Mouse (Mus musculus): ENCODE measurements at regions not wholly inside any gene's neighbourhood (a gene's known extent, or its start where the extent isn't known, plus 50 kb on each side); places are given as distances from the start of the nearest gene placed in this dataset.

DNA sequence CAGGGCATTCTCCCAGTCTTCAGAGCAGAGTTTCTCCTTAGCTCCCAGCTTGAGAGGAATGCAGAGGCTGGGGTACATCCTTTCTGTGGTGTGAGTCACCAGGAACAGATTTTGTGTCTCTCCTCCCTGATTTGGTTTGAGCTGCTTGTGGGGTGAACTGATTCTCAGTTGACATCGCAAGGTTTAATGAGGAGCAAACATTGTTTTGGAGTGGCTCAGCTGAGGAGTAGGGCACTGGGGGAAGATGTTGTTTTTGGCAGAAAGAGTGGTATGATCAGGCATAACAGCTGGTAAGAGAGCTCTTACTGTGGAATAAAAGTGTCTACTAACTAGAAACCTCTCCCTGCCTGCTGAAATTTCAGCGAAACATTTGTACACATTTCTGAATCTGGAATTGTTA, 519.4 kb upstream of the Fam241a start:
- in situ Hi-C loops (cut with MseI, MboI), result no loop called here

DNA sequence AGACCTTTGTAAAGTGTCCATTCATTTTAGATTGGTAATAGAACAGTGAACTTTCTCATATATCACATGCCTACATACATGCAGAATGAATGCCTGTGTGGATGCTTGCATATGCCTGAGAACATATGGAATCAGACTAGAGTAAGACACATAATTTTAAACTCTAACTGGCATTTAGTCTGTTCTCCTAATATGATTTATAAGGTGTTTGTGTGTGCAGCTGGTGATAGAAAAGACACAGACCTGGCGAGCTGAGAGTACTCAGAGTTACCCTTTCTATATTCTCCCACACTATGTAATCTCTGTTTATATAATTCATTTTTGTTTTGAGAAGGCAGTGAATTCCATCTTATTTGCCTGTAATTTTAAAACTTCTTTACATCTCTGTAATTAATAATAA, 517.4 kb upstream of the Fam241a start:
- in situ Hi-C loops (cut with MseI, MboI), result no loop called here

DNA sequence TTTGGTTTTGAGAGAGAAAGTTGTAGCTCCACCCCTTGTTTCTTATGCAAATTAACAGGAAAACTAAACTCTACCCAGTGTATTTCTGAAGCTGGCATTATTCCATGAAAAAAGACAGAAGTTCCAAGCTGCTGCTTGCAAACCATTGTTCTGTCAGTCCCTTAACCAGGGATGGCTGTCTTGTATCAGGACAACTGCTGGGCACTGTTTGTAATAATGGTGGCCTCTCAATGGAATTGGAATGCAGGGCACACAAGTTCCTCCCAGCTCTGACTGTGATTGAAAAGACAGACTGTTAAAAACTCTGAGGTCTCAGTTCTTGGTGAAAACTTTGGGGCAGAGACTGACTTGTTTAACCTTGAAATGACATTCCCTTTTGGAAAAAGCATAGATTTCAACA, 516.0 kb upstream of the Fam241a start:
- in situ Hi-C loops (cut with MseI, MboI), result no loop called here

DNA sequence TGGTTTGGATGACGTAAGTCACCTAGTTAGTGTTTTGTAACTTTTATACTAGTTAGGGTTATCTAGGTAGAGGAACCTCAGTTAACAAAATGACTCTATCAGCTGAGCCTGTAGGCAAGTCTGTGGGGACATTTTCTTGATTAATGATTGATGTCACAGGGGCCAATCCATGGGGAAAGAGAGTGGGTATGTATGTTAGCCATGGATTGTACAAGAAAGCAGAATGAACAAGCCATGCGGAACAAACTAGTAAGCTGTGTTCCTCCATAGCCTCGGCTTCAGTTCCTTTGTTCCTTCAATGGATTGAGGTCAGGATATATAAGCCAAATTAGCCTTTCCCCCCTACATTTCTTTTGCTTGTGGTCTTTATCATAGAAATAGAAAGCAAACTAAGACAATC, 498.7 kb upstream of the Fam241a start:
- in situ Hi-C loops (cut with MseI, MboI), result no loop called here

DNA sequence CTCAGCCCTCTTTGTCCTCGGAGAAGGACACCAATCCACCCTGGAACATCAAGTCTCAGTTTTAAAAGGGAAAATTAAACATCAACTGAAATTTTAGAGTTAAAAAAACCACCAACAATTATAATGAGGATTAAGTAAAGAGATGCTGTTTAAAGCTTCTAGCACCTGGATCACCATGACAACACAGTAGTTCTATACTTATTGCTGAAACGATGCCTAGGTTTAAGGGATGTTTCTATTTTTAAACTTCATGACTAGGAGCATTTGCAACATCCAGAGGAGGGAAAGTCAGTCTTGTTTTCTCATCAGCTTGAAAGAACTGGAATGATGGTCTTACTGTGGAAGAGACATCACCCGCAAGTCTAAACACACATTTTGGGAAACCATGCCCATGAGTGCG, 484.5 kb upstream of the Fam241a start:
- in situ Hi-C loops (cut with MseI, MboI), result no loop called here

DNA sequence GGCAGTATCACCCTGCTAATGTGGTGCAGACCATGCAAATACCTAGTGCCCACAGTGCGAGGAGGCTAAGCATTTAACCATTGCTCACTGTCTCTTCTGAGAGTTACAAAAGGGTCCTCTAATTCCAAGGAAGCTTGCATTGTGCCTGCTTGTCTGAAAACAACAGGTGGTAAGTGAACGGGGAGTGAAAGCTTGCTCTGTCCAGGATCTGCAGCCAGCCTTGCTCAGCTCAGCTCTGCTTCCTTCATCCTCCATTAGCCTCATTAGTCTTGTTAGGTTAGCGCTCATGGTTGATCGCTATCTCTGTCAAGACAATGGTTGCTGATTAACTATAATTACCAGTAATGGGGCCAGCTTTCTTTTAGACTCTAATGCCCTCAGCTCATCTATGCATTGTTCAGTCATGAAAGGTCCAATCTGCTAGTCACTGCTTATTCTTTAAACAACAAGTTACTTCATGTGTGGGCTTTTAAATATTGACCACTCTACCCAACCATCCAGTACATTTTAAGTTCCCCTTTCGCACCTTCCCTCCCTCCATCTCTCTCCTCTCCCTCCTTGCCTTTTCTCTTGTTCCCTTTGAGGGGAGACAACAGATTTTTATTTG, 473.5 kb upstream of the Fam241a start:
- in situ Hi-C loops (cut with MseI, MboI), result no loop called here

DNA sequence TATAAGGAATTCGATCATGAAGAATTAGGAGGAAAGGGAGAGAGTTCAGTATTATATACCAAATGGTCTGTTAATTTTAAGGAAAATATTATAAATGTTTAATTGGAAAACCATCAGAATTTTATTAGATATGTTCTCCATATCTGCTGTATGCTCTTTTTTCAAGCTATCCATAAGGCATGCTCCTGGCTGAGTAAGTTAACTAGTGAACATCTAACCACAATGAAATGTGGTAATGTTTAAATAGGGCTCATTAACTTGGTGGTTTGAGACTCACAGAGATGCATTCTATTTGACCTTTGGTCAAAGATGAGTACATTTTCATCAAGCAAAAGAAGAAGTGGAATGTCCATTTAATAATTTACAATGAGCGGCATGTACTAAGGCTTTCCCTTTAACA, 466.2 kb upstream of the Fam241a start:
- in situ Hi-C loops (cut with MseI, MboI), result no loop called here

DNA sequence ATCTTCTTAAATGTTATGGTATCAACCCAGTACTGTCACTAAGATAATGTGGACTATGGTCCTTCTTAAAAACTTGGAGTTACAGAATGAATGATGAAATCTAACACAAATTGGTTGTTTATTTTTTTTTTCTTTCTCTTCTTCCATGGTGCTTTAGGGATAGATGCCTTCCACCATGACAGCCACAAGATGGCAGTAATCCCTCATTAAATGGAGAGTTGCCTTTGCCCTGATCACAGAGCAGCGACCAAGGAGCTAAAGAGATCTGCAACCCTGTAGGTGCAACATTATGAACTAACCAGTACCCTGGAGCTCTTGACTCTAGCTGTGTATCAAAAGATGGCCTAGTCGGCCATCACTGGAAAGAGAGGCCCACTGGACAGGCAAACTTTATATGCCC, 453.0 kb upstream of the Fam241a start:
- in situ Hi-C loops (cut with MseI, MboI), result loop anchor here (5.0 to 10.0 kb wide), 2 partner anchors 856 to 858 kb away; no protein-coding TSS in a partner anchor

DNA sequence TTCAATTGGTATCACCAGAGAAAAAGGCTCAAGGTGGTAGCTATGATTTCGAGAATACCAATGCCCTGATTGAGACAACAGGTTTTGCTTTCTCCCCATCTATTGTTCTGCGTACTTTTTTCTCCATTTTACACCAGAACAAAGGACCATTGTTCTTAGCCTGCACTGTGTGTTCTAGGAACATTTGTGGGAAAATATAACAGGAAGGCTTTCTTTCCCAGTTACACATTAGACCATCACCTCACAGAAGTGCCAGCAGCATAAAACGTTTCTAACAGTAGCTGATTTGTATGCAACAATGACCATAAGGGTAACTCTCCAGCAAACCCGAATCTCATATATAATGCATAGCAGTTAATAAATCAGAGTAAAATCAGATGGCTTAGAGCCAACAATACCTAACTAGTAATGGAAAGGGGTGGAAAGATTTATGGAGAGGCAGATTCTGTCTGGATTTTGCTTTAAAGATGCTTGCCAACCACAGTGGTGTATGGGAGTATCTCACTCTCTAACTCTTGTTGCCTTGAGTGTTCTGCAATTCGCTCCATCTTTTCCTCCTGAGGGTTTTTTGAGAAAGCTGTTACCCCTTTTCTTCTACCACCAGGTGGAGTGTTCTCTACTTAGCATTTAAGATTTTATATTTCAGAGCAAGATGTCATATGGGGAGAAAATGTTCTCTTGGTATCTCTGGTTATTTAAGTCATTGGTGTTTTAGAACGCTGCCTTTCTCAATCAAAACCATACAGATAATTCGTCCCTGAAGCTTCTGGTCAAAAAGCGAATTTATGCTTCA, 451.9 kb upstream of the Fam241a start:
- in situ Hi-C loops (cut with MseI, MboI), result loop anchor here (5.0 to 10.0 kb wide), 2 partner anchors 857 to 859 kb away; no protein-coding TSS in a partner anchor

DNA sequence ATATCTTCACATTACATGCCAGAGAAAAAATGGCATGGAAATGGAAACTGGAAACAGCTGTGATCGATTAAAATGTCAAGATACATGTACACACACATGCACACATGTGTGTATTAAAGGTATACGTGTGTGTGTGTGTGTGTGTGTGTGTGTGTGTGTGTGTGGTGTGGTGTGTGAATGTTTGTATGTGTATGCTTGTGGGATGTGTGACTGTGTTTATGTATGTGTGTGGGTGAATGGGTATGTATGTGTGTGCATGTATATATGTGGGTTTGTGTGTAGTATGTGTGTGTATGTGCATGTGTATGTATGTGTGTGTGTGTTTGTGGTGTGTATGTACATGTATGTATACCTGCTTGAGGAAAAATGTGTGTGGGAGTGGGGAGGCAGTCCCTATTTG, 441.4 kb upstream of the Fam241a start:
- in situ Hi-C loops (cut with MseI, MboI), result loop anchor here (5.0 to 10.0 kb wide), 2 partner anchors 253 to 335 kb away; no protein-coding TSS in a partner anchor

DNA sequence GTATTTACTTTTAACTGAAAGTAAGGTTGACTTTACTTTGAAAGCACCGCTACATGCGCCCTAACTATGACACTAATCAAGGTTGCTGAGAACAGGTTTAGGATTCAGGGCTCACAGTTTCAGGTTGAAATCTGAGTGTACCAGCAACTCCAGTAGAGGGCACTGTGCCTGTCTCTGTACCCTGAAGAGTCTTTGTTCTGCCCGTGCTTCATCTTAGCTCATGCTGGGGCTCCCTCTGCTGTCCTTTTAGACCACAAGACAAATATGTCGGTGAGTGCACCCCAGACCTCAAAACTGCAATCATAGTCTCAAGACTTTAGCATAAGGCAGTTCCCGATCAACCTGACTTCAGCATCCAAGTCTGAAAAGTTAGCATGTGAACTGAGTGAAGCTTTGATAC, 440.9 kb upstream of the Fam241a start:
- in situ Hi-C loops (cut with MseI, MboI), result loop anchor here (5.0 to 10.0 kb wide), 2 partner anchors 252 to 335 kb away; no protein-coding TSS in a partner anchor

DNA sequence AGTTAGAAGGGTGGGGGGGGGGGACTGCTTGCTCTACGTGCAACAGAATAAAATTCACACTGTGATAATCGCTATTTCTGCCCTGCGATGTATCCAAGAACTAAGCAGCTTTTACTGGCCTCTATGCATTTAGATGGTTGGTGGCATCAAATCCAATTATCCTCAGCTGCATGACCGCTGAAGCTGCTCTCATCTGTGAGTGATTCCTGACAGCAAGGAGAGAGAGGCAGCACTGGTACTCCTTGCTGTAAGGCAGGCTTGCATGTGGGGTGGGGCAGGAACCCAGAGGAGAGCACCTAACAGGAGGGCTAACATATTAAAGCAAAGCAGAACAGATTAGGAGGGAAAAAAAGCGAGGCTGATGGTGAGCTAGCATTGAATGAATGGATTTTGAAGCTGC, 431.6 kb upstream of the Fam241a start:
- in situ Hi-C loops (cut with MseI, MboI), result no loop called here

DNA sequence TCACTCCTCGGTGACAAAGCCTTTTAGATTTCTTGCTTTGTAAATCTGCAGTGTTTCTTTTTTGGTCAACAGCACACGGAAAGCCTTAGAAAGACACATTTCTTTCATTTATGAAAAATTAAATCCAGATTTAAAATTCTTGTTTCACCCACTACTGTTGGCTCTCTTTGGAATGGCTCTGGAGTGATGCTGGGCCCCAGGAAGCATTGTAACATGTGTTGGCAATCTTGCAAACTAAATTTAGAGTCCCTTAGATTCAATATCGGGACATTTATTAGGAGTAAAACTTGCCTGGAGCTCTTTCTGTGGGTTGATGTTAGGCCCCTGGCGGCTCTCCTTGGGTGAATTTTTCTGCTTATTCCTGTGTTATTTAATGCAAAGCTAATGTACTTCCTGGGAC, 405.2 kb upstream of the Fam241a start:
- in situ Hi-C loops (cut with MseI, MboI), result no loop called here

DNA sequence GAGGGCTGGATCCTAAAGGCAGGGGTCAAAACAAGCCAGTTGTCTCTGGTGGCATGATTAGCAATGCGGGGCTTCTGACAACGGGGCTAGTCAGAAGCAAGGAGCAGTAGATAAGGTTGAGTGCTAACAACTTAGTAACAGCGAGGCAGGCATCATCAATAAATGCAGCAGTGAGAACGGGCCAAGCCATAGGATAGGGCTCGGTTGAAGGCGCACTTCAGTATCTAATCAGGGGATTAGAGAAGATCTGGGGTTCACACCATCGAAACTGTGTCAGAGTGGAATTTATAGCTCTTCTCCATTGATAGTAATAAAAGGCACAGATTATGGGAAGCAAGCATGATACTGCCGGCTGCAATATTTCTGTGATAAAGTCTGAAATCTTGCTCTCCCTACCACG, 402.0 kb upstream of the Fam241a start:
- in situ Hi-C loops (cut with MseI, MboI), result no loop called here

DNA sequence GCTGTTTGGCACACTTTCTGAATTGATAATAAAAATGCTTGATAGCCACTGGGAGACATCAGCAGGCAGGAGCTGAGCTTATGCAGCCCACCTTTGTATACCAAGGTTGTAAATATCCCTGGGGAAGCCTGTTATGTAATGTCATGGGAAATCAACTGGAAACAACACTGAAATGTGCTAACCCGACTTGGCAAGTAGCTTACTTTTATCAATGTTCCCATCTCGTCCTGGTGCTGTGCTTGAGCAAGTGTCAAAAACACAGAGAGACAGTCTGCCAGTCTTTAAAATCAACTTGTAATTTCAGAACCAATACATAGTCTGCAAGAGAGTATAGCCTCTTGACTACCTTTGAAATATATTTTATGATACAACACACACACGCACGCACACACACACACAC, 391.7 kb upstream of the Fam241a start:
- in situ Hi-C loops (cut with MseI, MboI), result no loop called here

DNA sequence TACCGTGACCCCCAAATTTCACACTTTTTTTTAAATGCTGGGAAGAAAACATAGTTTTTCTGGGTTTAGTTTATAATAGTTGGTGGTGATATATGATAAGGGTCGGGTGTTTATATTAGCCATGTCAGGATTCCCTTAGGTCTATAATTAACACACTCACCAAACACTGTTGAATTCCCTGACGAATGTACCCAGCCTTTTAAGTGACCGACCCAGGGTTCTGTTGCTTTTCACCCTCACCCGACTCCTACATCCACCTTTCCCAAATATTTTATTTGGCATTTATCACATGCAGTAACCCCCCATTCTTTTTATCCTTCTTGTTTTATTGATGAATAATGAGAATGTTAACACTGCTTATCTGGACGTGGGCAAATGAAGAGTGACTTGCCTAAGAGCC, 389.1 kb upstream of the Fam241a start:
- in situ Hi-C loops (cut with MseI, MboI), result no loop called here

DNA sequence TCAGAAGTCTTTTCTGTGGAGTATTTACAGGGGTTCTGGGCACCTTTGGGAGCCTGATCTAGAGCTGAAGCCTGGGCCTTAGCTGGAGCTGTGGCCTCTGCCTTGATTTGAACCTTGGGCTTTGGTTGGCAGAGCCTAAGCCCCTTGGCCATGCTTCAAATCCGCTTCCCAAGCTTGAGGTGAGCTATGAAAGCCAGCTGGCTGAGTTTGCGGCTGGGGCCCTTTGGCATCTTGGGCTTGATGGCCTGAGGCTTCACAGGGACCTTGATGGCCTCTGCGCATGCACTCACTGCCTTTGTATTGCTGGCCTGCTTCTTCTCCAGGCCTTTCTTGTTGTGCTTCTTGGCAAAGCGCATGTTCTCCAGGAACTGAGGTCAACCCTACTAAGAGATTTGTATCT, 384.5 kb upstream of the Fam241a start:
- in situ Hi-C loops (cut with MseI, MboI), result no loop called here

DNA sequence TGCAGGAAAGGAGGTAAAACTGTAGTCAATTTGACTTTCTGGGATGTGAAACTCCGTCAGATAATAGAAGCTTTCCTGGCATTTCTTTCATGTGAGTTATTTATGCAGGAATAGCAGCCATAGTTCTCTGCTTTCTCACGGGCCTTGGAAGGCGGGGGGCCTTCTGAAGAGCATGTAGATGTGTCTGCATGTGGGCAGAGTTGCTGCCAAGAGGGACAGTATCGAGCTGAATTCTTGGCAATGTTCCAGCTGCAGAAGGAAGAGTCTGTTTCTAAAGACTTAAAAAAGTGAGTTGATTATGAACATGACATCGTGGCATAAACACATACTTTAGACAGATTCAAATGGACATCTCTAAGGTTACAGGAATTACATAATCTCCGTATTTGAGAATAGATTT, 374.5 kb upstream of the Fam241a start:
- in situ Hi-C loops (cut with MseI, MboI), result no loop called here

DNA sequence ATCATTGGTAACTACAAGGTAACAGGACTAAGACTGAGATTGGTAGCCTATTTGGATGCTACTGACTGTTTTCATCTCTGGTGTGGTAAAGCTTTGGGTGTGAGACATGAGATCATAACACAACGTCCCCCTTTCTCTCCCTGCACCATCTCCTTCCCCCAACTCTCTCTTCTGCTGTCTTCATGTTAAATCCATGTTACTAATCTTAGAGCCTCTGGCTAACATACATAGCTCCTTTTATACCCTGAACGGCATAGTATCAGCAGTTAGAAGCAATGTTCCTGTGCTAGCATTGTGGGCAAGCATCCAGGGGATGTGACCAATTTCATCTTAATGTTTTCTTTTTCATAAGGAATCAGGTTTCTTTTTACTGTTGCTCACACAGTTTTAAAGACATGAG, 365.1 kb upstream of the Fam241a start:
- in situ Hi-C loops (cut with MseI, MboI), result no loop called here

DNA sequence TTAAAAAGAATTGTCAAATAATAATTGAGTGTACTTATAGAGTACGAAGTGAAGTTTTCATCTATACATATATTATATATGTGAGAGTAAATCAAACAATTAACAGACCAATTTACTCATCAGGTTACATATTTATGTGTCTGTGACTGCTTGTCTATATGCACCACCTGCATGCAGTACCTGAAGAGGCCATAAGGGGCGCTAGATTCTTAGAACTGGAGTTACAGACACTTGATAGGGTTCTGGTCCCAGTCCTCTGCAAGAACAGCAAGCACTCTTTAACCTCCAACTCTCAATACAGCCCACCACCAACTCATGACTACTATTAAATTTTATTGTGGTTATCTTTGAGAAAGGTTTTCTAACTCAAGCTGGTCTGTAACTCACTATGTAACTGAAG, 351.7 kb upstream of the Fam241a start:
- in situ Hi-C loops (cut with MseI, MboI), result no loop called here

DNA sequence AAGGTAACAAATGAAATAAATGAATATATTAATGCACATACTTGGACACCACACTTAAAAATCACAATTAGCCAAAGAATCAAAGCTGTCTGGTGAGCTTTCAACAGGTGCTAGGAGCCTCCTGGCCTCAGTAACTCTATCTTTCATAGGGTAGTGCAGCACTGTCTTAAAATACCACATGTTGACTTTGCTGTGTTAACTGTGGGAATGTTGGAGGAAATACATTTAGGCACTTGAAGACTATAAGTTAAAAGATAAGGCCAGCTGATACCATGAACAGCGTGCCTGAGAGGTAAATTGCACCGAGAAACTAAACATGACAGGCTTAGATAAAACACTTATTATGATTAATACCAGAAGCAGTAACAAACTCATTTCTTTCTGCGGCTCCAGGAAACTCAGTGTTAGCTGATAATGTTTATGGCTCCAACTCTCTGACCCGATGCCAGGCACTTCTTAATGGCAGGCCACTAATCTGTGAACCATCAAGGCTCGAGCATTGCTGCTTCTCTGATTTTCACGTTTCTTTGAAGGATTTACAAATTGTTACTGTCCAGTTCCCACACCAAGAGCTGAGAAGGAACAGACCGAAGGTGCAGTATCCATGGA, 343.8 kb upstream of the Fam241a start:
- in situ Hi-C loops (cut with MseI, MboI), result no loop called here

DNA sequence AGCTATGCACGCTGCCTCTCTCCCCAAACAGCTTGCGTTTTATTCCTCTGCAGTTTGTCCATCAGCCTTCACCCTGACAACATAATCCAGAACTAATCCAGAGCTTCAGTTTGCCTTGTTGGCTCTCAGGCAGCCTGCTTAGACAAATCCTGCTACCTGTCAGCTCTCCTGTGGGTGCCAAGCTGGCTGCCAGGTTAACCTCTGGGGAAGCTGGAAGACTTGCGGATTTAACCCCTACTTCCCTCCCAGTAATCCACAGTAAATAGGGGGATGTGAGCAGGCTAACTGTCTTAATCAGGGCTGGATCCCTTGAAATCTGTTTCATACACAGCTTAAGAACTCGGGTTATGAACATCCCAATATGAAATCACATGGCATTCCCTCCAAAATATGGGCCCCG, 334.3 kb upstream of the Fam241a start:
- in situ Hi-C loops (cut with MseI, MboI), result no loop called here

All from mouse trophoblast stem cell (cell line).